Mouse (Mus musculus): ENCODE results near the gene Gm3115. TPM values are rescaled to one million over a fixed set of nuclear protein-coding genes. Genes with fewer than 3 reads are reported as not detected.
"Not testable (repeated sequence)": the region's sequence is repeated elsewhere in the genome, so short reads cannot be mapped to it uniquely, and the experiment has no call there.

The Gm3115 gene
- not detected in 2 replicates for polyA plus RNA-seq (2011; ENCODE audit: insufficient read depth, insufficient read length, low replicate concordance, missing spikeins)

GRCm38 (mm10) chr14:4083820-4084219 is at the start of gene Gm3115:
TSS of gene Gm3115 (plus strand) at chr14:4084120.
- H3K27ac ChIP-seq (ENCODE audit: control insufficient read depth, insufficient read depth, low read depth, low read length, poor library complexity); H3K4me1 ChIP-seq (ENCODE audit: control insufficient read depth, insufficient read depth, low read length); H3K4me3 ChIP-seq (replicated peaks; ENCODE audit: control insufficient read depth, low read depth, low read length): not testable (repeated sequence)
- WGBS: 46% methylated on average over 3 of the region's 3 CpGs

- not testable (repeated sequence) for H3K27ac ChIP-seq (ENCODE audit: control insufficient read depth, insufficient read depth, low read depth, low read length, poor library complexity); H3K4me1 ChIP-seq (ENCODE audit: control insufficient read depth, insufficient read depth, low read length); H3K4me3 ChIP-seq (replicated peaks; ENCODE audit: control insufficient read depth, low read depth, low read length)
- 10% methylated on average over 36 of the region's 37 CpGs for WGBS
Observed at GRCm38 (mm10) chr14:4110426-4110825, 26.5 kb downstream of the Gm3115 start, which contains the start of gene Gm8108. TSS of gene Gm8108 (plus strand) at chr14:4110526.

GRCm38 (mm10) chr14:4141646-4142045 is 57.7 kb downstream of the Gm3115 start:
- H3K27ac ChIP-seq (ENCODE audit: control insufficient read depth, insufficient read depth, low read depth, low read length, poor library complexity); H3K4me3 ChIP-seq (replicated peaks; ENCODE audit: control insufficient read depth, low read depth, low read length); H3K4me1 ChIP-seq (ENCODE audit: control insufficient read depth, insufficient read depth, low read length): not testable (repeated sequence)
- 88% methylated on average over 4 of the region's 4 CpGs for WGBS

Other genes with a start within 250 kb of the Gm3115 start
- gene Gm3033, start 237.9 kb upstream of the Gm3115 start, polyA plus RNA-seq (2011; ENCODE audit: insufficient read depth, insufficient read length, low replicate concordance, missing spikeins): not detected in 2 replicates
- not detected in 2 replicates for gene Gm2916, start 199.9 kb upstream of the Gm3115 start, polyA plus RNA-seq (2011; ENCODE audit: insufficient read depth, insufficient read length, low replicate concordance, missing spikeins)
- not detected in 2 replicates for gene Gm3029, start 152.4 kb upstream of the Gm3115 start, polyA plus RNA-seq (2011; ENCODE audit: insufficient read depth, insufficient read length, low replicate concordance, missing spikeins)
- not detected in 2 replicates for gene Gm3095, start 120.6 kb upstream of the Gm3115 start, polyA plus RNA-seq (2011; ENCODE audit: insufficient read depth, insufficient read length, low replicate concordance, missing spikeins)
- not detected in 2 replicates for gene Gm3099, start 85.7 kb upstream of the Gm3115 start, polyA plus RNA-seq (2011; ENCODE audit: insufficient read depth, insufficient read length, low replicate concordance, missing spikeins)
- gene Gm5796, start 60.2 kb upstream of the Gm3115 start, polyA plus RNA-seq (2011; ENCODE audit: insufficient read depth, insufficient read length, low replicate concordance, missing spikeins): not detected in 2 replicates
- gene Gm8108, start 26.4 kb downstream of the Gm3115 start, polyA plus RNA-seq (2011; ENCODE audit: insufficient read depth, insufficient read length, low replicate concordance, missing spikeins): not detected in 2 replicates
- not detected in 2 replicates for gene Gm3127, start 80.9 kb downstream of the Gm3115 start, polyA plus RNA-seq (2011; ENCODE audit: insufficient read depth, insufficient read length, low replicate concordance, missing spikeins)
- not detected in 2 replicates for gene Gm2974, start 98.5 kb downstream of the Gm3115 start, polyA plus RNA-seq (2011; ENCODE audit: insufficient read depth, insufficient read length, low replicate concordance, missing spikeins)
- gene Gm3138, start 165.5 kb downstream of the Gm3115 start, polyA plus RNA-seq (2011; ENCODE audit: insufficient read depth, insufficient read length, low replicate concordance, missing spikeins): not detected in 2 replicates
- gene Gm3149, start 233.2 kb downstream of the Gm3115 start, polyA plus RNA-seq (2011; ENCODE audit: insufficient read depth, insufficient read length, low replicate concordance, missing spikeins): not detected in 2 replicates

Measured in bone marrow, adult 2 months (tissue).